Mouse (Mus musculus) MEL-GATA-1-ER (cell line): ENCODE results near the gene Olfr148.

Source experiments
- DNase-seq: peaks from one replicate; pipeline ENCODE4 v3.0.0-alpha.2; 2012; ENCODE audit warnings: low read depth; ENCODE audit errors: extremely low read depth

The Olfr148 gene

GRCm38 (mm10) chr9:39610355-39610754 lies at the start of gene Olfr148:
Gene Olfr148, plus strand, starts transcription at chr9:39610655.
- no peak for DNase-seq

- DNase-seq, result no peak
Measured at GRCm38 (mm10) chr9:39575469-39575868, 35.0 kb upstream of the Olfr148 start, which contains the start of gene Olfr959. Gene Olfr959, minus strand, starts transcription at chr9:39575569.

GRCm38 (mm10) chr9:39577050-39577449 lies 33.4 kb upstream of the Olfr148 start:
- no peak for DNase-seq

GRCm38 (mm10) chr9:39602536-39603332 lies 7.7 kb upstream of the Olfr148 start:
- no peak for DNase-seq

- DNase-seq, result no peak
Measured at GRCm38 (mm10) chr9:39603333-39603845, 7.1 kb upstream of the Olfr148 start.

- no peak for DNase-seq
Measured at GRCm38 (mm10) chr9:39603999-39604453, 6.4 kb upstream of the Olfr148 start, which contains the start of gene AW551984. Gene AW551984, minus strand, starts transcription at chr9:39604403.

GRCm38 (mm10) chr9:39608497-39608896 lies 2.0 kb upstream of the Olfr148 start:
- no peak for DNase-seq

GRCm38 (mm10) chr9:39611953-39612352 lies 1.5 kb downstream of the Olfr148 start:
- DNase-seq, result no peak

- DNase-seq, result no peak
Measured at GRCm38 (mm10) chr9:39621073-39621472, 10.6 kb downstream of the Olfr148 start, which contains the start of gene Olfr960. Gene Olfr960, plus strand, starts transcription at chr9:39621373.

GRCm38 (mm10) chr9:39623783-39624182 lies 13.3 kb downstream of the Olfr148 start:
- DNase-seq, result no peak

- DNase-seq, result no peak
Measured at GRCm38 (mm10) chr9:39624711-39625110, 14.3 kb downstream of the Olfr148 start.

- DNase-seq, result no peak
Measured at GRCm38 (mm10) chr9:39629069-39629468, 18.6 kb downstream of the Olfr148 start.

GRCm38 (mm10) chr9:39633913-39634594 lies 23.6 kb downstream of the Olfr148 start:
- DNase-seq, result no peak

GRCm38 (mm10) chr9:39644785-39645184 lies 34.3 kb downstream of the Olfr148 start, which contains the start of gene Olfr961:
Gene Olfr961, plus strand, starts transcription at chr9:39645085.
- DNase-seq, result no peak

GRCm38 (mm10) chr9:39647382-39647781 lies 36.9 kb downstream of the Olfr148 start:
- no peak for DNase-seq

GRCm38 (mm10) chr9:39654756-39655396 lies 44.4 kb downstream of the Olfr148 start:
- no peak for DNase-seq
